In genomic region chr11:102244926-102245449, GRCm38 (mm10) we compare ENCODE assay signal across 8 mouse cellular contexts. TPM values are rescaled to one million over a fixed set of nuclear protein-coding genes. Genes with fewer than 3 reads are reported as not detected.
DNase-seq lines count a peak whose midpoint lies in the region; ATAC-seq and TF ChIP-seq lines count a peak whose summit lies in the region.

No protein-coding gene starts in this region.

- peak overlapping the region; percentile 65 for H3K4me3 ChIP-seq in gastrocnemius, adult 2 months
- peak overlapping the region; percentile 40 for H3K4me3 ChIP-seq in heart, postnatal 0 days (ENCODE audit: low read depth, low read length)

- intact Hi-C loops in gastrocnemius, adult 2 months (cut with DNase I): no loop called here

- no peak for TF ChIP-seq CTCF in gastrocnemius, adult 2 months (IDR thresholded peaks at IDR 0.05)
- no peak; the same call in 1 of the 2 replicates for TF ChIP-seq CTCF in heart, postnatal 0 days (IDR thresholded peaks at IDR 0.05; ENCODE audit: low read depth)

- H3K27me3 ChIP-seq in heart, postnatal 0 days (ENCODE audit: control insufficient read depth, insufficient read depth, low read length): no peaks in the 10 kb centered on the region

- TF ChIP-seq EP300 in heart, postnatal 0 days (IDR thresholded peaks at IDR 0.05; ENCODE audit: low read depth): 0 out of 2 replicates have a peak, but pooled peaks have one; percentile 61

- H3K4me1 ChIP-seq in heart, postnatal 0 days (ENCODE audit: control insufficient read depth, insufficient read depth): peaks cover 13% of the 10 kb centered on the region

- ATAC-seq in heart, postnatal 0 days (ENCODE audit: insufficient read depth, low read depth): peak; percentile 78

- H3K27ac ChIP-seq in gastrocnemius, adult 2 months: peak overlapping the region; percentile 46; the same call in 1 of the 2 replicates
- peak overlapping the region; percentile 20; the same call in 1 of the 2 replicates for H3K27ac ChIP-seq in heart, postnatal 0 days (ENCODE audit: low read depth)

- no peaks in the 10 kb centered on the region; the same call in 1 of the 2 replicates for H3K9me3 ChIP-seq in heart, postnatal 0 days (replicated peaks; ENCODE audit: control insufficient read depth, low read length)

- WGBS in heart, postnatal 0 days: under 1% methylated on average over 32 of the region's 32 CpGs

- H3K4me2 ChIP-seq in heart, postnatal 0 days (ENCODE audit: low read depth, low read length): peak overlapping the region; percentile 66

- peak; percentile 69 for DNase-seq in gastrocnemius, adult 2 months
- DNase-seq in gastrocnemius, adult 18-20 months (ENCODE audit: low spot score): no peak
- DNase-seq in adrenal gland, postnatal 4 days (ENCODE audit: low spot score in 2 of 2): peak; percentile 35 to 58
- DNase-seq in fibroblast of lung, adult 2 months (ENCODE audit: low read depth): peak; percentile 91
- DNase-seq in heart, postnatal 0 days (ENCODE audit: low spot score): peak; percentile 69
- DNase-seq in layer of hippocampus, postnatal 25 days (ENCODE audit: extremely low spot score in 1 of 2, low spot score in 1 of 2): peak; percentile 44 to 60
- peak; percentile 60 for DNase-seq in lung, postnatal 10 days
- peak; percentile 63 for DNase-seq in retina, embryonic 14.5 days (ENCODE audit: low spot score)

- H3K9ac ChIP-seq in heart, postnatal 0 days (replicated peaks; ENCODE audit: low read depth, low read length): peak overlapping the region; percentile 24; the same call in 1 of the 2 replicates

- H3K36me3 ChIP-seq in heart, postnatal 0 days (replicated peaks; ENCODE audit: control insufficient read depth, insufficient read depth, low read length): no peaks in the 10 kb centered on the region

RNA-seq across cellular contexts. Expression of gene BC030867, which starts 3.7 kb away (rescaled TPM):
- total RNA-seq in gastrocnemius, adult 2 months (2021): not detected
- total RNA-seq in gastrocnemius, adult 18-20 months (2021): not detected
- 1 to 10 TPM; 4.8 to 6.0 TPM for total RNA-seq in adrenal gland, postnatal 4 days (2021)
- total RNA-seq in heart, postnatal 0 days (2014; rRNA removed; ENCODE audit: low replicate concordance): 3.9 and 5.6 TPM in 2 replicates
- polyA plus RNA-seq in heart, postnatal 0 days (2015; fragmentation: Nextera tagmentation; extraction: Ambion mirVana): 2.2 and 2.9 TPM in 2 replicates
- total RNA-seq in layer of hippocampus, postnatal 25 days (2021): 1 to 10 TPM; 1.3 to 1.5 TPM

RNA-seq across cellular contexts. Expression of gene Hdac5, which starts 15.0 kb away (rescaled TPM):
- 10 to 100 TPM; 78.3 to 78.7 TPM for total RNA-seq in gastrocnemius, adult 2 months (2021)
- total RNA-seq in gastrocnemius, adult 18-20 months (2021): 100 to 1,000 TPM in 1 of 2 experiments, 10 to 100 TPM in 1; 73.6 to 104 TPM
- total RNA-seq in adrenal gland, postnatal 4 days (2021): 100 to 1,000 TPM; 123 to 125 TPM
- 194 and 287 TPM in 2 replicates for total RNA-seq in heart, postnatal 0 days (2014; rRNA removed; ENCODE audit: low replicate concordance)
- 51.4 and 67.2 TPM in 2 replicates for polyA plus RNA-seq in heart, postnatal 0 days (2015; fragmentation: Nextera tagmentation; extraction: Ambion mirVana)
- 100 to 1,000 TPM; 218 to 242 TPM for total RNA-seq in layer of hippocampus, postnatal 25 days (2021)

RNA-seq across cellular contexts. Expression of gene Asb16, which starts 23.6 kb away (rescaled TPM):
- total RNA-seq in gastrocnemius, adult 2 months (2021): 10 to 100 TPM; 78.2 to 80.4 TPM
- total RNA-seq in gastrocnemius, adult 18-20 months (2021): 10 to 100 TPM; 86.0 to 97.5 TPM
- total RNA-seq in adrenal gland, postnatal 4 days (2021): under 1 TPM; 0.53 to 0.79 TPM
- total RNA-seq in heart, postnatal 0 days (2014; rRNA removed; ENCODE audit: low replicate concordance): 0.99 and 1.2 TPM in 2 replicates
- 0.07 TPM in 2 replicates for polyA plus RNA-seq in heart, postnatal 0 days (2015; fragmentation: Nextera tagmentation; extraction: Ambion mirVana)
- 1 to 10 TPM in 1 of 2 experiments, under 1 TPM in 1; 0.70 to 1.1 TPM for total RNA-seq in layer of hippocampus, postnatal 25 days (2021)

RNA-seq across cellular contexts. Expression of gene Tmub2, which starts 39.7 kb away (rescaled TPM):
- total RNA-seq in gastrocnemius, adult 2 months (2021): 10 to 100 TPM; 13.9 to 15.7 TPM
- total RNA-seq in gastrocnemius, adult 18-20 months (2021): 10 to 100 TPM; 14.6 to 15.8 TPM
- total RNA-seq in adrenal gland, postnatal 4 days (2021): 10 to 100 TPM; 56.5 to 58.3 TPM
- 57.4 and 61.7 TPM in 2 replicates for total RNA-seq in heart, postnatal 0 days (2014; rRNA removed; ENCODE audit: low replicate concordance)
- polyA plus RNA-seq in heart, postnatal 0 days (2015; fragmentation: Nextera tagmentation; extraction: Ambion mirVana): 29.8 and 30.1 TPM in 2 replicates
- total RNA-seq in layer of hippocampus, postnatal 25 days (2021): 10 to 100 TPM; 64.7 to 71.7 TPM

RNA-seq across cellular contexts. Expression of gene Atxn7l3, which starts 51.4 kb away (rescaled TPM):
- total RNA-seq in gastrocnemius, adult 2 months (2021): 10 to 100 TPM; 12.0 to 12.6 TPM
- total RNA-seq in gastrocnemius, adult 18-20 months (2021): 10 to 100 TPM in 1 of 2 experiments, 1 to 10 TPM in 1; 9.3 to 13.0 TPM
- total RNA-seq in adrenal gland, postnatal 4 days (2021): 10 to 100 TPM; 58.3 to 58.7 TPM
- total RNA-seq in heart, postnatal 0 days (2014; rRNA removed; ENCODE audit: low replicate concordance): 32.5 and 36.2 TPM in 2 replicates
- polyA plus RNA-seq in heart, postnatal 0 days (2015; fragmentation: Nextera tagmentation; extraction: Ambion mirVana): 5.2 and 5.4 TPM in 2 replicates
- 100 to 1,000 TPM; 166 to 174 TPM for total RNA-seq in layer of hippocampus, postnatal 25 days (2021)

Comparison
In these comparisons a context has a peak if more than half of its experiments do, and no peak if none do; other contexts are left out.
1. RNA of gene Asb16, which starts 23.6 kb away (total RNA-seq): 86.0 to 97.5 TPM in gastrocnemius, adult 18-20 months and 78.2 to 80.4 TPM in gastrocnemius, adult 2 months; 0.70 to 1.1 TPM in layer of hippocampus, postnatal 25 days, 0.99 to 1.2 TPM in heart, postnatal 0 days and 0.53 to 0.79 TPM in adrenal gland, postnatal 4 days; every median in the first group is over 10 times any median in the second.